Comparison of ENCODE assay signal across 11 mouse cellular contexts in genomic region chr5:118099069-118099869, GRCm38 (mm10). TPM values are rescaled to one million over a fixed set of nuclear protein-coding genes. Genes with fewer than 3 reads are reported as not detected.
DNase-seq lines count a peak whose midpoint lies in the region; ATAC-seq and TF ChIP-seq lines count a peak whose summit lies in the region.
"Had no signal": no experiment of that assay in that cellular context is flagged by ENCODE, and none has a peak within 500 bp of the region (broad histone marks: within the 10 kb centered on the region; RNA-seq: fewer than 3 reads in every experiment).

No protein-coding gene starts in this region.

- H3K9ac ChIP-seq in kidney, embryonic 14.5 days (ENCODE audit: low read depth, low read length) = no peak overlapping the region
- H3K9ac ChIP-seq in forebrain, embryonic 14.5 days (ENCODE audit: low read length) = no peak overlapping the region; the same call in 1 of the 2 replicates
- H3K9ac ChIP-seq in limb, embryonic 12.5 days (replicated peaks) = 0 out of 2 replicates have a peak overlapping the region, but pooled peaks have one; percentile 19

- TF ChIP-seq POLR2A in brain, embryonic 14.5 days (IDR thresholded peaks at IDR 0.05; ENCODE audit: borderline replicate concordance, extremely low read depth, insufficient read depth, insufficient read length, poor library complexity, severe bottlenecking) = no peak

- DNase-seq in kidney, postnatal 4 days = peak; percentile 15 to 19
- DNase-seq in brain, embryonic 14.5 days (ENCODE audit: low read depth) = peak; percentile 81
- peak; percentile 63 for DNase-seq in forebrain, embryonic 14.5 days (ENCODE audit: low spot score)
- no peak for DNase-seq in cerebellum, postnatal 14 days
- no peak for DNase-seq in adrenal gland, adult (ENCODE audit: inconsistent age in 2 of 2, low spot score in 1 of 2)
- no peak for DNase-seq in urinary bladder, postnatal 25 days (ENCODE audit: low spot score)
- DNase-seq: heart, adult 18-20 months; kidney, adult 8-10 months; right cerebral cortex, postnatal 14 days had no signal

- 69% methylated on average over 11 of the region's 11 CpGs for WGBS in kidney, embryonic 14.5 days
- WGBS in forebrain, embryonic 14.5 days = 42% methylated on average over 11 of the region's 11 CpGs
- 43% methylated on average over 11 of the region's 11 CpGs for WGBS in limb, embryonic 12.5 days

- H3K4me2 ChIP-seq in kidney, embryonic 14.5 days (replicated peaks; ENCODE audit: low read depth, low read length) = no peak overlapping the region
- no peak overlapping the region for H3K4me2 ChIP-seq in forebrain, embryonic 14.5 days (ENCODE audit: low read length)
- no peak overlapping the region for H3K4me2 ChIP-seq in limb, embryonic 12.5 days

- no peak overlapping the region for H3K4me3 ChIP-seq in kidney, embryonic 14.5 days (ENCODE audit: low read length)
- H3K4me3 ChIP-seq in forebrain, embryonic 14.5 days (ENCODE audit: low read depth, low read length) = no peak overlapping the region
- H3K4me3 ChIP-seq in limb, embryonic 12.5 days (replicated peaks) = no peak overlapping the region

- H3K4me1 ChIP-seq in kidney, embryonic 14.5 days (ENCODE audit: control insufficient read depth, insufficient read depth, low read length) = no peaks in the 10 kb centered on the region
- peaks cover 22% of the 10 kb centered on the region for H3K4me1 ChIP-seq in forebrain, embryonic 14.5 days (ENCODE audit: control insufficient read depth, insufficient read depth, low read length)
- peaks cover 23% of the 10 kb centered on the region for H3K4me1 ChIP-seq in limb, embryonic 12.5 days (replicated peaks)

- peaks cover 18% of the 10 kb centered on the region; the same call in 1 of the 2 replicates for H3K36me3 ChIP-seq in kidney, embryonic 14.5 days (ENCODE audit: control insufficient read depth, insufficient read depth, low read length)
- H3K36me3 ChIP-seq in forebrain, embryonic 14.5 days (ENCODE audit: control insufficient read depth, insufficient read depth, low read length) = 0 out of 2 replicates have a peak, but pooled peaks cover 8% of the 10 kb centered on the region
- peaks cover 59% of the 10 kb centered on the region for H3K36me3 ChIP-seq in limb, embryonic 12.5 days

- TF ChIP-seq CTCF in brain, embryonic 14.5 days (IDR thresholded peaks at IDR 0.05; ENCODE audit: borderline replicate concordance, extremely low read depth, insufficient read depth, insufficient read length) = no peak

- no peaks in the 10 kb centered on the region for H3K9me3 ChIP-seq in kidney, embryonic 14.5 days (ENCODE audit: control insufficient read depth, low read length)
- no peaks in the 10 kb centered on the region for H3K9me3 ChIP-seq in forebrain, embryonic 14.5 days (replicated peaks; ENCODE audit: control insufficient read depth, low read length)
- no peaks in the 10 kb centered on the region for H3K9me3 ChIP-seq in limb, embryonic 12.5 days

- no peak overlapping the region for H3K27ac ChIP-seq in kidney, embryonic 14.5 days (ENCODE audit: low read depth, low read length)
- H3K27ac ChIP-seq in forebrain, embryonic 14.5 days (ENCODE audit: low read depth, low read length) = peak overlapping the region; percentile 64; the same call in 1 of the 2 replicates
- H3K27ac ChIP-seq in limb, embryonic 12.5 days = peak overlapping the region; percentile 26; the same call in 1 of the 2 replicates

- ATAC-seq in kidney, embryonic 14.5 days (ENCODE audit: low FRiP score, low TSS enrichment) = no peak; the same call in 1 of the 2 replicates
- ATAC-seq in forebrain, embryonic 14.5 days = peak; percentile 74
- ATAC-seq in limb, embryonic 12.5 days (ENCODE audit: insufficient number of reproducible peaks, insufficient read depth, low FRiP score, low TSS enrichment, low read depth) = no peak

- H3K27me3 ChIP-seq in kidney, embryonic 14.5 days (ENCODE audit: control insufficient read depth, insufficient read depth, low read length) = no peaks in the 10 kb centered on the region
- H3K27me3 ChIP-seq in forebrain, embryonic 14.5 days (replicated peaks; ENCODE audit: control insufficient read depth, insufficient read depth, low read length) = no peaks in the 10 kb centered on the region
- H3K27me3 ChIP-seq in limb, embryonic 12.5 days = no peaks in the 10 kb centered on the region

RNA-seq across cellular contexts. Expression of gene Fbxw8, which starts 56.0 kb away (rescaled TPM):
- 22.8 and 28.6 TPM in 2 replicates for polyA plus RNA-seq in kidney, embryonic 14.5 days (2014; fragmentation: Nextera tagmentation; extraction: Ambion mirVana)
- 54.0 and 55.1 TPM in 2 replicates for polyA plus RNA-seq in brain, embryonic 14.5 days (2012; rRNA removed)
- polyA plus RNA-seq in forebrain, embryonic 14.5 days (2014; fragmentation: Nextera tagmentation; extraction: Ambion mirVana) = 17.1 and 19.5 TPM in 2 replicates
- 42.9 and 44.5 TPM in 2 replicates for polyA plus RNA-seq in limb, embryonic 12.5 days (2016; fragmentation: Nextera tagmentation; extraction: Ambion mirVana)

Comparison
In these comparisons a context has a peak if more than half of its experiments do, and no peak if none do; other contexts are left out.
1. DNase-seq: peak in kidney, postnatal 4 days (2 of 2), brain, embryonic 14.5 days (single experiment) and forebrain, embryonic 14.5 days (single experiment); none in cerebellum, postnatal 14 days (0 of 2), adrenal gland, adult (0 of 2) and urinary bladder, postnatal 25 days (single experiment).